Mouse (Mus musculus): ENCODE data around the gene Skint7.

DNA sequence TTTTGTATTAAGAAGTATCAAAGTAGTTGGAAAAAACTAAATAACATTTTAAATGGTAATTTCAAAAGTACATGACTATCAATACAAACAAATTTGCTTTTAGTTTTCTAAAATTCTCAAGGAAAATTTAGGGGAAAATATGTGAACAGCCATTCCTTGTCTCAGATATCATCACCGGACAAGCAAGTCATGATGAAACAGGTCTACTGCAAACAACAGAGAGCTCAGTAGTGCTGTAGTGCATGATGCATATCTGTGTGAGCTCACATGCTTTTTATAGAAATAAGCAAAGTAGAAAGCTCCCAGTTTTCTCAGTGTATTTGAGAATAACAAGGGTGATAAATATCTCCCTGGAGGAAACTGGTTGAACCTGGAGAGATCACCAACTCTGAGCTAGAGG lies at the start of gene Skint7:
- TF ChIP-seq CTCF (conservative IDR thresholded peaks at IDR 0.05; ENCODE audit: insufficient read depth, insufficient read length, low read depth, low read length) (no peak), POLR2A (IDR thresholded peaks at IDR 0.05; ENCODE audit: low read depth, low read length) (no peak)

Data from kidney, adult 2 months (tissue).